Mouse (Mus musculus): ENCODE results near the gene Lmod3.
A peak's percentile ranks its signal among the peaks of the same experiment; 100 is the strongest.

- TF ChIP-seq CTCF (IDR thresholded peaks at IDR 0.05; ENCODE audit: low read depth) = 0 out of 2 replicates have a peak, but pooled peaks have one; percentile 19
- TF ChIP-seq EP300 (IDR thresholded peaks at IDR 0.05; ENCODE audit: low read depth) = no peak
These were observed 52.1 kb downstream of the Lmod3 start for GRCm38 (mm10) chr6:97200437-97200836.

Data from liver, embryonic 14.5 days (tissue).